Mouse (Mus musculus) liver, adult 2 months (tissue): Measurements from ENCODE around the gene Thada. TPM values are rescaled to one million over a fixed set of nuclear protein-coding genes. Genes with fewer than 3 reads are reported as not detected.

Source experiments
- DNase-seq: peaks from one replicate; pipeline ENCODE4 v3.0.0-alpha.2; 2011; ENCODE audit warnings: low read depth, low spot score; ENCODE audit errors: extremely low read depth
- H3K27ac ChIP-seq: fragments of 200-500 bp; replicated peaks from 2 replicates; pipeline ENCODE4 v1.5.1; 2012; ENCODE audit warnings: low read depth, mild to moderate bottlenecking, control low read depth, inconsistent platforms, low read length; ENCODE audit not compliant: insufficient read depth
- H3K27me3 ChIP-seq: fragments of 200-500 bp; 2 replicates; pipeline ENCODE4 v1.6.1; 2012; ENCODE audit warnings: mild to moderate bottlenecking, moderate library complexity, low read length, inconsistent platforms; ENCODE audit not compliant: control insufficient read depth, insufficient read depth
- H3K36me3 ChIP-seq: fragments of 200-500 bp; 2 replicates; pipeline ENCODE4 v1.6.1; 2012; ENCODE audit warnings: low read length, inconsistent platforms; ENCODE audit not compliant: control insufficient read depth, insufficient read depth
- H3K4me1 ChIP-seq: fragments of 200-500 bp; 2 replicates; pipeline ENCODE4 v1.6.1; 2011; ENCODE audit warnings: low read length; ENCODE audit not compliant: control insufficient read depth, insufficient read depth
- H3K4me3 ChIP-seq: fragments of 200-500 bp; 2 replicates; pipeline ENCODE4 v1.5.1; 2011; ENCODE audit warnings: low read depth, mild to moderate bottlenecking, control low read depth, low read length, moderate library complexity; ENCODE audit not compliant: insufficient read depth
- H3K79me2 ChIP-seq: fragments of 200-500 bp; 2 replicates; pipeline ENCODE4 v1.6.1; 2012; ENCODE audit warnings: inconsistent platforms, mild to moderate bottlenecking, low read length, moderate library complexity; ENCODE audit not compliant: control insufficient read depth, insufficient read depth
- H3K9ac ChIP-seq: fragments of 200-500 bp; 2 replicates; pipeline ENCODE4 v1.6.1; 2012; ENCODE audit warnings: low read depth, mild to moderate bottlenecking, control low read depth, inconsistent platforms, low read length
- CTCF ChIP-seq: fragments of 200-500 bp; IDR thresholded peaks from 2 replicates; pipeline ENCODE4 v1.5.1; 2011; ENCODE audit warnings: low read depth, low read length, control low read depth
- POLR2A ChIP-seq: fragments of 200-500 bp; IDR thresholded peaks from 2 replicates; pipeline ENCODE4 v1.6.1; 2011; ENCODE audit warnings: low read length, control low read depth; ENCODE audit not compliant: insufficient read depth; ENCODE audit errors: extremely low read depth
- WGBS: fragments of 180-500 bp; shearing (Covaris S2); methylation state at CpG from one replicate; pipeline ENCODE4 v1.1.7; 2018; 5-methylcytosine and 5-hydroxymethylcytosine counted together
- polyA plus RNA-seq: library from polyadenylated mRNA; depleted of rRNA; stranded (reverse); fragments of >200 nt; gene quantifications from 2 replicates; pipeline ENCODE4 v1.2.3, GENCODE M21; 2012
- total RNA-seq: library from RNA; depleted of rRNA; stranded (reverse); fragments of >200 nt; gene quantifications from 2 replicates; pipeline ENCODE4 v1.2.3, GENCODE M21; 2014

Thada gene
- total and polyA plus RNA-seq, 2 experiments = 2.8 to 6.1 TPM

- WGBS = 97% methylated on average over 6 of the region's 6 CpGs
- no peak overlapping the region for H3K27ac ChIP-seq
- H3K9ac ChIP-seq = no peak overlapping the region
- no peaks in the 10 kb centered on the region for H3K79me2 ChIP-seq
- H3K4me3 ChIP-seq = no peak overlapping the region
- H3K36me3 ChIP-seq = 0 out of 2 replicates have a peak, but pooled peaks cover 2% of the 10 kb centered on the region
- no peak for DNase-seq
- H3K27me3 ChIP-seq = no peaks in the 10 kb centered on the region
- peaks cover 5% of the 10 kb centered on the region for H3K4me1 ChIP-seq
- no peak for TF ChIP-seq CTCF
- TF ChIP-seq POLR2A = no peak
Measured at GRCm38 (mm10) chr17:84372411-84373045, 93.5 kb downstream of the Thada start.

- peaks cover 12% of the 10 kb centered on the region for H3K4me1 ChIP-seq
- no peak for DNase-seq
- H3K9ac ChIP-seq = no peak overlapping the region
- no peak overlapping the region for H3K4me3 ChIP-seq
- no peaks in the 10 kb centered on the region for H3K27me3 ChIP-seq
- no peak for TF ChIP-seq POLR2A
- no peak for TF ChIP-seq CTCF
- 0 out of 2 replicates have a peak, but pooled peaks cover 2% of the 10 kb centered on the region for H3K36me3 ChIP-seq
- 89% methylated on average over 5 of the region's 5 CpGs for WGBS
- no peaks in the 10 kb centered on the region for H3K79me2 ChIP-seq
- no peak overlapping the region for H3K27ac ChIP-seq
Measured at GRCm38 (mm10) chr17:84370385-84370784, 95.6 kb downstream of the Thada start.

GRCm38 (mm10) chr17:84369769-84370168 is 96.2 kb downstream of the Thada start:
- H3K27ac ChIP-seq = no peak overlapping the region
- no peak for DNase-seq
- 0 out of 2 replicates have a peak, but pooled peaks cover 2% of the 10 kb centered on the region for H3K36me3 ChIP-seq
- no peak for TF ChIP-seq CTCF
- no peak for TF ChIP-seq POLR2A
- H3K9ac ChIP-seq = no peak overlapping the region
- 83% methylated on average over 3 of the region's 3 CpGs for WGBS
- H3K4me1 ChIP-seq = peaks cover 15% of the 10 kb centered on the region
- no peaks in the 10 kb centered on the region for H3K79me2 ChIP-seq
- no peak overlapping the region for H3K4me3 ChIP-seq
- H3K27me3 ChIP-seq = no peaks in the 10 kb centered on the region

GRCm38 (mm10) chr17:84368213-84369014 is 97.6 kb downstream of the Thada start:
- Histone ChIP-seq H3K27me3 (no peaks in the 10 kb centered on the region), H3K79me2 (no peaks in the 10 kb centered on the region), H3K4me1 (peaks cover 15% of the 10 kb centered on the region), H3K36me3 (no peaks in the 10 kb centered on the region), H3K27ac (peak overlapping the region; percentile 66), H3K9ac (no peak overlapping the region), H3K4me3 (no peak overlapping the region)
- no peak for TF ChIP-seq CTCF
- no peak for TF ChIP-seq POLR2A
- 72% methylated on average over 11 of the region's 11 CpGs for WGBS
- no peak for DNase-seq

- peak overlapping the region; percentile 74 for H3K9ac ChIP-seq
- H3K79me2 ChIP-seq = no peaks in the 10 kb centered on the region
- peaks cover 15% of the 10 kb centered on the region for H3K4me1 ChIP-seq
- H3K36me3 ChIP-seq = no peaks in the 10 kb centered on the region
- 22% methylated on average over 3 of the region's 3 CpGs for WGBS
- H3K27ac ChIP-seq = peak overlapping the region; percentile 85
- no peaks in the 10 kb centered on the region for H3K27me3 ChIP-seq
- H3K4me3 ChIP-seq = no peak overlapping the region; the same call in 1 of the 2 replicates
- DNase-seq = peak; percentile 97
- no peak for TF ChIP-seq POLR2A
- no peak for TF ChIP-seq CTCF
Measured at GRCm38 (mm10) chr17:84367663-84368062, 98.3 kb downstream of the Thada start.

GRCm38 (mm10) chr17:84365791-84366301 is 100.2 kb downstream of the Thada start:
- peak; percentile 91 for DNase-seq
- H3K36me3 ChIP-seq = no peaks in the 10 kb centered on the region
- TF ChIP-seq CTCF (no peak), POLR2A (no peak)
- H3K9ac ChIP-seq = no peak overlapping the region
- H3K4me1 ChIP-seq = peaks cover 15% of the 10 kb centered on the region
- no peaks in the 10 kb centered on the region for H3K27me3 ChIP-seq
- no peak overlapping the region for H3K4me3 ChIP-seq
- H3K27ac ChIP-seq = peak overlapping the region; percentile 51
- no peaks in the 10 kb centered on the region for H3K79me2 ChIP-seq
- 20% methylated on average over 6 of the region's 6 CpGs for WGBS
